Mouse (Mus musculus): ENCODE data around the gene Fgf12. TPM values are rescaled to one million over a fixed set of nuclear protein-coding genes. Genes with fewer than 3 reads are reported as not detected.

The Fgf12 gene
- polyA plus RNA-seq, 1 experiment from 2014 or later, result 2.9 TPM

DNA sequence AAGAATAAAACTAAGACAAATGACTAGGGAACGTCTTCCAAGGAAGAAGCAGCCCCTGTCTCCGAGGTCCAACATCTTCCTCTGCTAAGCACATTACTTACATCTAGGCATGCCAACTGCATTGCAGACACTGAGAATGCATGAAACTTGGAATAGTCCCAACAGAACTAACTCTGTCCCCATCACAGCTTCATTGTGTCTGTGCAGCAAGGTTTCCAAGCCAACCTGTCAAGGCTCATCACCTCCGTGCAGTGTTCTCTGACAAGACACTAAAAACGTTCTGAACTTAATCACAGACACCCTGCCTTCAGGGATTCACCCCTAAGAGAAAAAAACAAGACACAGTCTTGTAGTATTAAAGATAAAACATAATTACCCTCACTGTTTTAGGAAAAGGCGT, 495.0 kb downstream of the Fgf12 start:
- no peaks in the 10 kb centered on the region for H3K36me3 ChIP-seq (ENCODE audit: insufficient read depth, low read length)
- H3K27me3 ChIP-seq (ENCODE audit: insufficient read depth, low read length), result no peaks in the 10 kb centered on the region
- no peak overlapping the region for H3K4me2 ChIP-seq (ENCODE audit: low read length)
- H3K4me1 ChIP-seq (replicated peaks; ENCODE audit: insufficient read depth, low read length), result no peaks in the 10 kb centered on the region
- H3K9me3 ChIP-seq (replicated peaks; ENCODE audit: low read length), result no peaks in the 10 kb centered on the region
- WGBS, result 63% methylated on average over 5 of the region's 5 CpGs
- DNase-seq (ENCODE audit: low spot score) (no peak), ATAC-seq (replicated peaks; ENCODE audit: low FRiP score, low read depth) (no peak)
- H3K27ac ChIP-seq, result no peak overlapping the region
- no peak overlapping the region for H3K4me3 ChIP-seq (replicated peaks; ENCODE audit: low read depth, low read length)
- no peak for TF ChIP-seq CTCF (IDR thresholded peaks at IDR 0.05; ENCODE audit: low read depth)
- no peak overlapping the region for H3K9ac ChIP-seq (ENCODE audit: low read depth, low read length)

GRCm38 (mm10) chr16:28254303-28254702, 498.6 kb downstream of the Fgf12 start:
- Histone ChIP-seq H3K27me3 (ENCODE audit: insufficient read depth, low read length) (no peaks in the 10 kb centered on the region), H3K4me2 (ENCODE audit: low read length) (no peak overlapping the region), H3K4me1 (replicated peaks; ENCODE audit: insufficient read depth, low read length) (no peaks in the 10 kb centered on the region), H3K9me3 (replicated peaks; ENCODE audit: low read length) (no peaks in the 10 kb centered on the region), H3K9ac (ENCODE audit: low read depth, low read length) (no peak overlapping the region), H3K36me3 (ENCODE audit: insufficient read depth, low read length) (no peaks in the 10 kb centered on the region), H3K27ac (no peak overlapping the region), H3K4me3 (replicated peaks; ENCODE audit: low read depth, low read length) (no peak overlapping the region)
- WGBS, result 73% methylated on average over 4 of the region's 4 CpGs
- TF ChIP-seq CTCF (IDR thresholded peaks at IDR 0.05; ENCODE audit: low read depth), result no peak
- ATAC-seq (replicated peaks; ENCODE audit: low FRiP score, low read depth) (no peak), DNase-seq (ENCODE audit: low spot score) (no peak)

GRCm38 (mm10) chr16:28251930-28252329, 500.9 kb downstream of the Fgf12 start:
- no peak for TF ChIP-seq CTCF (IDR thresholded peaks at IDR 0.05; ENCODE audit: low read depth)
- no peaks in the 10 kb centered on the region for H3K9me3 ChIP-seq (replicated peaks; ENCODE audit: low read length)
- H3K9ac ChIP-seq (ENCODE audit: low read depth, low read length), result no peak overlapping the region
- H3K4me2 ChIP-seq (ENCODE audit: low read length), result no peak overlapping the region
- no peak overlapping the region for H3K27ac ChIP-seq
- no peaks in the 10 kb centered on the region for H3K36me3 ChIP-seq (ENCODE audit: insufficient read depth, low read length)
- H3K4me3 ChIP-seq (replicated peaks; ENCODE audit: low read depth, low read length), result no peak overlapping the region
- ATAC-seq (replicated peaks; ENCODE audit: low FRiP score, low read depth), result no peak
- no peak for DNase-seq (ENCODE audit: low spot score)
- H3K4me1 ChIP-seq (replicated peaks; ENCODE audit: insufficient read depth, low read length), result no peaks in the 10 kb centered on the region
- H3K27me3 ChIP-seq (ENCODE audit: insufficient read depth, low read length), result no peaks in the 10 kb centered on the region
- 79% methylated on average over 3 of the region's 3 CpGs for WGBS

GRCm38 (mm10) chr16:28242867-28243649, 509.8 kb downstream of the Fgf12 start:
- no peak; the same call in 1 of the 2 replicates for ATAC-seq (replicated peaks; ENCODE audit: low FRiP score, low read depth)
- TF ChIP-seq CTCF (IDR thresholded peaks at IDR 0.05; ENCODE audit: low read depth), result no peak

DNA sequence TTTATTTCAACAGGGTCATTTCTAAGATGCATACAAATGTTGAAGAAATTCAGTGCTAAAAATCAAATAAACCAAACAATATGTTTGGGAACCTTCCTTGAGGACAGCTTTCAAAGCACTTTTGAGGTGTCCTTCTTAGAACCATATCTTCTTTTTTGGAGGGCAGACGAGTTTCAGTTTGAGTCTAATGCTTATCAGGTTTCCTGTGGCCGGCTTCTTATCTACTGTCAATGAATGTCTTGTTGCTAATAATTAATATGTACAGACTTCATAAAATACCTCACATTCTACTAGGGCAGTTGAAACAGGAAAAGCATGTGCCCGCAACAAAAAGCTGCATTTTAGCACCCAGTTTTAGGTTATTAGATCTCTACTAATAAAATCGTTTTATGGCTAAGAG, 513.5 kb downstream of the Fgf12 start:
- Histone ChIP-seq H3K9me3 (replicated peaks; ENCODE audit: low read length) (no peaks in the 10 kb centered on the region), H3K9ac (ENCODE audit: low read depth, low read length) (no peak overlapping the region), H3K4me3 (replicated peaks; ENCODE audit: low read depth, low read length) (no peak overlapping the region), H3K27me3 (ENCODE audit: insufficient read depth, low read length) (no peaks in the 10 kb centered on the region), H3K27ac (no peak overlapping the region), H3K4me2 (ENCODE audit: low read length) (no peak overlapping the region), H3K36me3 (ENCODE audit: insufficient read depth, low read length) (no peaks in the 10 kb centered on the region), H3K4me1 (replicated peaks; ENCODE audit: insufficient read depth, low read length) (no peaks in the 10 kb centered on the region)
- no peak for DNase-seq (ENCODE audit: low spot score)
- TF ChIP-seq CTCF (IDR thresholded peaks at IDR 0.05; ENCODE audit: low read depth), result no peak
- WGBS, result 63% methylated on average over 4 of the region's 4 CpGs
- no peak for ATAC-seq (replicated peaks; ENCODE audit: low FRiP score, low read depth)

More at GRCm38 (mm10) chr16:28242867-28243649, 509.8 kb downstream of the Fgf12 start:
- Histone ChIP-seq H3K4me1 (replicated peaks; ENCODE audit: insufficient read depth, low read length) (no peaks in the 10 kb centered on the region), H3K9ac (ENCODE audit: low read depth, low read length) (no peak overlapping the region), H3K9me3 (replicated peaks; ENCODE audit: low read length) (no peaks in the 10 kb centered on the region), H3K27ac (no peak overlapping the region), H3K4me2 (ENCODE audit: low read length) (no peak overlapping the region), H3K27me3 (ENCODE audit: insufficient read depth, low read length) (no peaks in the 10 kb centered on the region), H3K36me3 (ENCODE audit: insufficient read depth, low read length) (no peaks in the 10 kb centered on the region), H3K4me3 (replicated peaks; ENCODE audit: low read depth, low read length) (no peak overlapping the region)
- 60% methylated on average over 3 of the region's 3 CpGs for WGBS
- DNase-seq (ENCODE audit: low spot score), result no peak

DNA sequence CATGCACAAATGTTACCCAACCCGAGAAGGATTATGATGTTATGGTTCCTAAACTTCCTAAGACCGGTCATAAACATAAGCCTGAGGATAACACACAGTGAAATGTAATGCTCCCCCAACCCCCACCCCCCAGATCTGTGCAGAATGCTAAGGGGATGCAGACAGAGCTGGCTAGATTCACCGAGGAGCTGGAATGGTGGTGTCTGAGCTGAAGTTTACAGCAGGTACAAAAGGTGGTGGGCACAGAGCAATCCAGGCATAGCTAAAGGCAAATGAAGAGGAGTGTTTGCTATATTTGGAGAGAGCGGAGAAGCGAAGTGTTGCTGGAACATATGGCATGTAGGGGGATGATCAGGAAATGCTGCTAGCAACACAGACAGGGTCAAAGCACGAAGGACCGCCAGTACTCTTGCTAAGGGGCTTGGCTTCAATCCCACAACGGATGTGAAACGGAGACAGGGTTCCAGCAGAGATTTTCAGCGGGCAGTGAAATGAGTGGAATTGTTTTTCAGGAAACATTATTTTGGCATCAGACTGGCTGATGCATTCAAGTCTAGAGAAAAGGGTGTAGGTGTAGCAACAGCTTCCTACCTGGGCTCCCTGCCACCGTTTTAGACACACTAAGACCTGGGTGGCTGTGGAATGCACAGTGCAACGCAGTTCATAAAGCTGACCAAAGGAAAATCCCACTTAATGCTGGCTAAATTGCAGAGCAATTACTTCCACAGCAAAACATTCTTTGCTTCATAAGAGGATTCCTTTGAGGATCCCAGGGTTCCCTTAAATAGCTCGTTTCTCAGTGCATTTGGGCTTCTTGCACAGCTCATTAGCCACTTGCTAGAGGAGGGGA, 514.6 kb downstream of the Fgf12 start:
- peak overlapping the region; percentile 19; the same call in 1 of the 2 replicates for H3K27ac ChIP-seq
- no peak overlapping the region for H3K9ac ChIP-seq (ENCODE audit: low read depth, low read length)
- ATAC-seq (replicated peaks; ENCODE audit: low FRiP score, low read depth) (no peak), DNase-seq (ENCODE audit: low spot score) (peak; percentile 73)
- H3K4me2 ChIP-seq (ENCODE audit: low read length), result peak overlapping the region; percentile 13
- no peak overlapping the region for H3K4me3 ChIP-seq (replicated peaks; ENCODE audit: low read depth, low read length)
- no peaks in the 10 kb centered on the region for H3K4me1 ChIP-seq (replicated peaks; ENCODE audit: insufficient read depth, low read length)
- no peak for TF ChIP-seq CTCF (IDR thresholded peaks at IDR 0.05; ENCODE audit: low read depth)
- H3K27me3 ChIP-seq (ENCODE audit: insufficient read depth, low read length), result no peaks in the 10 kb centered on the region
- H3K36me3 ChIP-seq (ENCODE audit: insufficient read depth, low read length), result no peaks in the 10 kb centered on the region
- WGBS, result 43% methylated on average over 13 of the region's 13 CpGs
- no peaks in the 10 kb centered on the region for H3K9me3 ChIP-seq (replicated peaks; ENCODE audit: low read length)
